Mouse (Mus musculus): ENCODE results near the gene Agbl4. TPM values are rescaled to one million over a fixed set of nuclear protein-coding genes. Genes with fewer than 3 reads are reported as not detected.

Agbl4 gene
- polyA plus RNA-seq, 1 experiment from 2014 or later = 0.47 TPM

- Histone ChIP-seq H3K27ac (replicated peaks; ENCODE audit: low read depth, low read length) (no peak overlapping the region), H3K4me2 (ENCODE audit: low read depth, severe bottlenecking) (no peak overlapping the region)
Observed at GRCm38 (mm10) chr4:111420031-111420430, 1022.6 kb downstream of the Agbl4 start.

GRCm38 (mm10) chr4:111420955-111421354 is 1023.5 kb downstream of the Agbl4 start:
- 77% methylated on average over 4 of the region's 4 CpGs for WGBS
- Histone ChIP-seq H3K9me3 (ENCODE audit: control insufficient read depth, low read length) (no peaks in the 10 kb centered on the region), H3K9ac (ENCODE audit: low read length) (no peak overlapping the region), H3K27ac (replicated peaks; ENCODE audit: low read depth, low read length) (no peak overlapping the region), H3K4me1 (ENCODE audit: control insufficient read depth, insufficient read depth, low read length) (peaks cover 4% of the 10 kb centered on the region), H3K4me2 (ENCODE audit: low read depth, severe bottlenecking) (no peak overlapping the region), H3K36me3 (ENCODE audit: control insufficient read depth, insufficient read depth, low read length) (peaks cover 2% of the 10 kb centered on the region; the same call in 1 of the 2 replicates), H3K27me3 (ENCODE audit: control insufficient read depth, insufficient read depth, low read length) (no peaks in the 10 kb centered on the region), H3K4me3 (ENCODE audit: low read depth, low read length) (no peak overlapping the region)
- ATAC-seq (ENCODE audit: insufficient number of reproducible peaks, low FRiP score, low TSS enrichment, low read depth) (no peak), DNase-seq (ENCODE audit: low spot score) (no peak)

More at GRCm38 (mm10) chr4:111420031-111420430, 1022.6 kb downstream of the Agbl4 start:
- H3K27me3 ChIP-seq (ENCODE audit: control insufficient read depth, insufficient read depth, low read length) = no peaks in the 10 kb centered on the region
- ATAC-seq (ENCODE audit: insufficient number of reproducible peaks, low FRiP score, low TSS enrichment, low read depth) (no peak), DNase-seq (ENCODE audit: low spot score) (no peak)
- 90% methylated on average over 3 of the region's 3 CpGs for WGBS
- H3K4me1 ChIP-seq (ENCODE audit: control insufficient read depth, insufficient read depth, low read length) = peaks cover 8% of the 10 kb centered on the region
- peaks cover 2% of the 10 kb centered on the region; the same call in 1 of the 2 replicates for H3K36me3 ChIP-seq (ENCODE audit: control insufficient read depth, insufficient read depth, low read length)
- no peak overlapping the region for H3K4me3 ChIP-seq (ENCODE audit: low read depth, low read length)
- no peaks in the 10 kb centered on the region for H3K9me3 ChIP-seq (ENCODE audit: control insufficient read depth, low read length)
- H3K9ac ChIP-seq (ENCODE audit: low read length) = no peak overlapping the region

GRCm38 (mm10) chr4:111421785-111422184 is 1024.3 kb downstream of the Agbl4 start:
- 87% methylated on average over 6 of the region's 6 CpGs for WGBS
- no peak overlapping the region for H3K9ac ChIP-seq (ENCODE audit: low read length)
- no peaks in the 10 kb centered on the region for H3K9me3 ChIP-seq (ENCODE audit: control insufficient read depth, low read length)
- H3K4me2 ChIP-seq (ENCODE audit: low read depth, severe bottlenecking) = no peak overlapping the region
- H3K27me3 ChIP-seq (ENCODE audit: control insufficient read depth, insufficient read depth, low read length) = no peaks in the 10 kb centered on the region
- DNase-seq (ENCODE audit: low spot score) (no peak), ATAC-seq (ENCODE audit: insufficient number of reproducible peaks, low FRiP score, low TSS enrichment, low read depth) (no peak)
- H3K4me1 ChIP-seq (ENCODE audit: control insufficient read depth, insufficient read depth, low read length) = no peaks in the 10 kb centered on the region
- no peak overlapping the region for H3K4me3 ChIP-seq (ENCODE audit: low read depth, low read length)
- peaks cover 2% of the 10 kb centered on the region; the same call in 1 of the 2 replicates for H3K36me3 ChIP-seq (ENCODE audit: control insufficient read depth, insufficient read depth, low read length)
- no peak overlapping the region for H3K27ac ChIP-seq (replicated peaks; ENCODE audit: low read depth, low read length)

GRCm38 (mm10) chr4:111424371-111424950 is 1027.0 kb downstream of the Agbl4 start:
- Histone ChIP-seq H3K4me2 (ENCODE audit: low read depth, severe bottlenecking) (no peak overlapping the region), H3K27me3 (ENCODE audit: control insufficient read depth, insufficient read depth, low read length) (no peaks in the 10 kb centered on the region), H3K27ac (replicated peaks; ENCODE audit: low read depth, low read length) (no peak overlapping the region), H3K4me3 (ENCODE audit: low read depth, low read length) (no peak overlapping the region), H3K4me1 (ENCODE audit: control insufficient read depth, insufficient read depth, low read length) (no peaks in the 10 kb centered on the region), H3K9me3 (ENCODE audit: control insufficient read depth, low read length) (no peaks in the 10 kb centered on the region), H3K36me3 (ENCODE audit: control insufficient read depth, insufficient read depth, low read length) (no peaks in the 10 kb centered on the region), H3K9ac (ENCODE audit: low read length) (no peak overlapping the region)
- WGBS = 95% methylated on average over 1 of the region's 1 CpGs
- DNase-seq (ENCODE audit: low spot score) = no peak
- no peak for ATAC-seq (ENCODE audit: insufficient number of reproducible peaks, low FRiP score, low TSS enrichment, low read depth)

- Histone ChIP-seq H3K4me1 (ENCODE audit: control insufficient read depth, insufficient read depth, low read length) (no peaks in the 10 kb centered on the region), H3K4me2 (ENCODE audit: low read depth, severe bottlenecking) (no peak overlapping the region), H3K36me3 (ENCODE audit: control insufficient read depth, insufficient read depth, low read length) (no peaks in the 10 kb centered on the region), H3K27ac (replicated peaks; ENCODE audit: low read depth, low read length) (no peak overlapping the region), H3K4me3 (ENCODE audit: low read depth, low read length) (no peak overlapping the region), H3K9ac (ENCODE audit: low read length) (no peak overlapping the region), H3K27me3 (ENCODE audit: control insufficient read depth, insufficient read depth, low read length) (no peaks in the 10 kb centered on the region), H3K9me3 (ENCODE audit: control insufficient read depth, low read length) (no peaks in the 10 kb centered on the region)
- ATAC-seq (ENCODE audit: insufficient number of reproducible peaks, low FRiP score, low TSS enrichment, low read depth) (no peak), DNase-seq (ENCODE audit: low spot score) (no peak)
- WGBS = 71% methylated on average over 6 of the region's 6 CpGs
Observed at GRCm38 (mm10) chr4:111425170-111425569, 1027.7 kb downstream of the Agbl4 start.

- no peak overlapping the region for H3K9ac ChIP-seq (ENCODE audit: low read length)
- no peak overlapping the region for H3K4me2 ChIP-seq (ENCODE audit: low read depth, severe bottlenecking)
- H3K27me3 ChIP-seq (ENCODE audit: control insufficient read depth, insufficient read depth, low read length) = no peaks in the 10 kb centered on the region
- WGBS = 92% methylated on average over 2 of the region's 2 CpGs
- no peak overlapping the region for H3K4me3 ChIP-seq (ENCODE audit: low read depth, low read length)
- H3K4me1 ChIP-seq (ENCODE audit: control insufficient read depth, insufficient read depth, low read length) = no peaks in the 10 kb centered on the region
- DNase-seq (ENCODE audit: low spot score) (no peak), ATAC-seq (ENCODE audit: insufficient number of reproducible peaks, low FRiP score, low TSS enrichment, low read depth) (no peak)
- H3K9me3 ChIP-seq (ENCODE audit: control insufficient read depth, low read length) = no peaks in the 10 kb centered on the region
- H3K27ac ChIP-seq (replicated peaks; ENCODE audit: low read depth, low read length) = no peak overlapping the region
- peaks cover 7% of the 10 kb centered on the region; the same call in 1 of the 2 replicates for H3K36me3 ChIP-seq (ENCODE audit: control insufficient read depth, insufficient read depth, low read length)
Observed at GRCm38 (mm10) chr4:111431186-111431585, 1033.7 kb downstream of the Agbl4 start.

- Histone ChIP-seq H3K9ac (ENCODE audit: low read length) (no peak overlapping the region), H3K4me3 (ENCODE audit: low read depth, low read length) (no peak overlapping the region), H3K4me1 (ENCODE audit: control insufficient read depth, insufficient read depth, low read length) (no peaks in the 10 kb centered on the region), H3K27me3 (ENCODE audit: control insufficient read depth, insufficient read depth, low read length) (no peaks in the 10 kb centered on the region), H3K4me2 (ENCODE audit: low read depth, severe bottlenecking) (no peak overlapping the region), H3K9me3 (ENCODE audit: control insufficient read depth, low read length) (no peaks in the 10 kb centered on the region), H3K36me3 (ENCODE audit: control insufficient read depth, insufficient read depth, low read length) (peaks cover 7% of the 10 kb centered on the region; the same call in 1 of the 2 replicates), H3K27ac (replicated peaks; ENCODE audit: low read depth, low read length) (no peak overlapping the region)
- WGBS = 73% methylated on average over 5 of the region's 5 CpGs
- ATAC-seq (ENCODE audit: insufficient number of reproducible peaks, low FRiP score, low TSS enrichment, low read depth) = no peak
- no peak for DNase-seq (ENCODE audit: low spot score)
Observed at GRCm38 (mm10) chr4:111432013-111432412, 1034.6 kb downstream of the Agbl4 start.

GRCm38 (mm10) chr4:111432417-111432816 is 1035.0 kb downstream of the Agbl4 start:
- no peak overlapping the region for H3K4me3 ChIP-seq (ENCODE audit: low read depth, low read length)
- no peak overlapping the region for H3K9ac ChIP-seq (ENCODE audit: low read length)
- no peaks in the 10 kb centered on the region for H3K4me1 ChIP-seq (ENCODE audit: control insufficient read depth, insufficient read depth, low read length)
- no peak overlapping the region for H3K4me2 ChIP-seq (ENCODE audit: low read depth, severe bottlenecking)
- DNase-seq (ENCODE audit: low spot score) (no peak), ATAC-seq (ENCODE audit: insufficient number of reproducible peaks, low FRiP score, low TSS enrichment, low read depth) (no peak)
- H3K9me3 ChIP-seq (ENCODE audit: control insufficient read depth, low read length) = no peaks in the 10 kb centered on the region
- H3K27me3 ChIP-seq (ENCODE audit: control insufficient read depth, insufficient read depth, low read length) = no peaks in the 10 kb centered on the region
- H3K36me3 ChIP-seq (ENCODE audit: control insufficient read depth, insufficient read depth, low read length) = peaks cover 7% of the 10 kb centered on the region; the same call in 1 of the 2 replicates
- WGBS = 89% methylated on average over 5 of the region's 5 CpGs
- H3K27ac ChIP-seq (replicated peaks; ENCODE audit: low read depth, low read length) = no peak overlapping the region

GRCm38 (mm10) chr4:111441709-111442108 is 1044.2 kb downstream of the Agbl4 start:
- Histone ChIP-seq H3K9me3 (ENCODE audit: control insufficient read depth, low read length) (no peaks in the 10 kb centered on the region), H3K36me3 (ENCODE audit: control insufficient read depth, insufficient read depth, low read length) (no peaks in the 10 kb centered on the region; the same call in 1 of the 2 replicates), H3K4me1 (ENCODE audit: control insufficient read depth, insufficient read depth, low read length) (no peaks in the 10 kb centered on the region), H3K9ac (ENCODE audit: low read length) (no peak overlapping the region), H3K27me3 (ENCODE audit: control insufficient read depth, insufficient read depth, low read length) (no peaks in the 10 kb centered on the region), H3K4me2 (ENCODE audit: low read depth, severe bottlenecking) (no peak overlapping the region), H3K4me3 (ENCODE audit: low read depth, low read length) (no peak overlapping the region), H3K27ac (replicated peaks; ENCODE audit: low read depth, low read length) (no peak overlapping the region)
- DNase-seq (ENCODE audit: low spot score) (no peak), ATAC-seq (ENCODE audit: insufficient number of reproducible peaks, low FRiP score, low TSS enrichment, low read depth) (no peak)
- WGBS = 81% methylated on average over 1 of the region's 1 CpGs
